Mouse (Mus musculus): ENCODE measurements around the gene Heatr1. TPM values are rescaled to one million over a fixed set of nuclear protein-coding genes. Genes with fewer than 3 reads are reported as not detected.

Gene Heatr1
- total and polyA plus RNA-seq, 3 experiments = 69.6 to 149 (median 92.3) TPM

- Histone ChIP-seq H3K4me1 (ENCODE audit: control insufficient read depth in 1 of 2, insufficient read depth in 2 of 2) (peaks cover 4 to 30% of the 10 kb centered on the region in 2 experiments), H3K27me3 (replicated peaks) (no peaks in the 10 kb centered on the region), H3K36me3 (replicated peaks in 1 of 2; ENCODE audit: control insufficient read depth in 1 of 2, insufficient read depth in 1 of 2, low read length in 1 of 2) (peaks cover 55 to 84% of the 10 kb centered on the region in 2 experiments), H3K79me2 (replicated peaks; ENCODE audit: control insufficient read depth, extremely low read depth, insufficient read depth, poor library complexity, severe bottlenecking) (no peaks in the 10 kb centered on the region), H3K9me3 (replicated peaks; ENCODE audit: low read length) (no peaks in the 10 kb centered on the region), H3K27ac (ENCODE audit: insufficient read depth, low read depth) (peak overlapping the region; percentile 55; the same call in 1 of the 2 replicates), H3K9ac (ENCODE audit: insufficient read depth, low read depth) (no peak overlapping the region), H3K4me3 (replicated peaks in 1 of 3; ENCODE audit: low read depth in 2 of 3, low read length in 2 of 3, poor library complexity in 1 of 3) (no peak overlapping the region), H3K4me2 (ENCODE audit: insufficient read depth, low read depth, poor library complexity, severe bottlenecking) (no peak overlapping the region)
- in situ Hi-C loops (cut with MboI; ENCODE audit: low pct_ligation_motif_present, low pct_unique_long_range_greater_than_20kb, low sequenced_read_pairs) = no loop called here
- peak; percentile 63 for DNase-seq (ENCODE audit: extremely low read depth)
- TF ChIP-seq BHLHE40 (IDR thresholded peaks at IDR 0.05; ENCODE audit: low read depth, low read length) = peak; percentile 71
- TF ChIP-seq UBTF (IDR thresholded peaks at IDR 0.05; ENCODE audit: low read depth, low read length) = no peak
- dilution Hi-C loops (cut with MboI; ENCODE audit: extremely low pct_ligation_motif_present, extremely low pct_unique_long_range_greater_than_20kb, low sequenced_read_pairs) = no loop called here
These were observed 17.2 kb downstream of the Heatr1 start for GRCm38 (mm10) chr13:12412016-12412415.

- H3K4me3 ChIP-seq (replicated peaks in 1 of 3; ENCODE audit: low read depth in 2 of 3, low read length in 2 of 3, poor library complexity in 1 of 3) = no peak overlapping the region
- no peaks in the 10 kb centered on the region for H3K9me3 ChIP-seq (replicated peaks; ENCODE audit: low read length)
- DNase-seq (ENCODE audit: extremely low read depth) = no peak
- peaks cover 0 to 4% of the 10 kb centered on the region in 2 experiments; a peak in 1 of 4 replicates for H3K4me1 ChIP-seq (ENCODE audit: control insufficient read depth in 1 of 2, insufficient read depth in 2 of 2)
- in situ Hi-C loops (cut with MboI; ENCODE audit: low pct_ligation_motif_present, low pct_unique_long_range_greater_than_20kb, low sequenced_read_pairs) (no loop called here), dilution Hi-C loops (cut with MboI; ENCODE audit: extremely low pct_ligation_motif_present, extremely low pct_unique_long_range_greater_than_20kb, low sequenced_read_pairs) (no loop called here)
- H3K9ac ChIP-seq (ENCODE audit: insufficient read depth, low read depth) = no peak overlapping the region
- H3K27ac ChIP-seq (ENCODE audit: insufficient read depth, low read depth) = no peak overlapping the region
- H3K79me2 ChIP-seq (replicated peaks; ENCODE audit: control insufficient read depth, extremely low read depth, insufficient read depth, poor library complexity, severe bottlenecking) = no peaks in the 10 kb centered on the region
- TF ChIP-seq HCFC1 (IDR thresholded peaks at IDR 0.05; ENCODE audit: low read depth, low read length) = no peak
- TF ChIP-seq ZMIZ1 (IDR thresholded peaks at IDR 0.05; ENCODE audit: low read depth, low read length) = no peak
- no peak overlapping the region for H3K4me2 ChIP-seq (ENCODE audit: insufficient read depth, low read depth, poor library complexity, severe bottlenecking)
- H3K27me3 ChIP-seq (replicated peaks) = no peaks in the 10 kb centered on the region
- H3K36me3 ChIP-seq (replicated peaks in 1 of 2; ENCODE audit: control insufficient read depth in 1 of 2, insufficient read depth in 1 of 2, low read length in 1 of 2) = peaks cover 71 to 94% of the 10 kb centered on the region in 2 experiments
These were observed 25.8 kb downstream of the Heatr1 start for GRCm38 (mm10) chr13:12420596-12420995.

- TF ChIP-seq RAD21 (IDR thresholded peaks at IDR 0.05; ENCODE audit: low read depth, low read length) (no peak), CHD2 (IDR thresholded peaks at IDR 0.05; ENCODE audit: low read length) (no peak), CHD1 (IDR thresholded peaks at IDR 0.05; ENCODE audit: low read depth, low read length) (no peak), EP300 (IDR thresholded peaks at IDR 0.05; ENCODE audit: low read length) (no peak), E2F4 (IDR thresholded peaks at IDR 0.05; ENCODE audit: insufficient replicate concordance, low read depth, low read length) (no peak), RCOR1 (conservative IDR thresholded peaks at IDR 0.05; ENCODE audit: low read depth, low read length) (no peak), ZNF384 (IDR thresholded peaks at IDR 0.05; ENCODE audit: low read depth, low read length) (no peak)
These were observed 33.7 kb downstream of the Heatr1 start for GRCm38 (mm10) chr13:12428556-12428955.

More at GRCm38 (mm10) chr13:12428556-12428955, 33.7 kb downstream of the Heatr1 start:
- no peak for DNase-seq (ENCODE audit: extremely low read depth)
- no peak overlapping the region for H3K27ac ChIP-seq (ENCODE audit: insufficient read depth, low read depth)
- H3K4me3 ChIP-seq (replicated peaks in 1 of 3; ENCODE audit: low read depth in 2 of 3, low read length in 2 of 3, poor library complexity in 1 of 3) = no peak overlapping the region
- no peak overlapping the region for H3K9ac ChIP-seq (ENCODE audit: insufficient read depth, low read depth)
- no peaks in the 10 kb centered on the region for H3K27me3 ChIP-seq (replicated peaks)
- H3K36me3 ChIP-seq (replicated peaks in 1 of 2; ENCODE audit: control insufficient read depth in 1 of 2, insufficient read depth in 1 of 2, low read length in 1 of 2) = peaks cover 77 to 97% of the 10 kb centered on the region in 2 experiments
- in situ Hi-C loops (cut with MboI; ENCODE audit: low pct_ligation_motif_present, low pct_unique_long_range_greater_than_20kb, low sequenced_read_pairs) (no loop called here), dilution Hi-C loops (cut with MboI; ENCODE audit: extremely low pct_ligation_motif_present, extremely low pct_unique_long_range_greater_than_20kb, low sequenced_read_pairs) (no loop called here)
- no peaks in the 10 kb centered on the region for H3K9me3 ChIP-seq (replicated peaks; ENCODE audit: low read length)
- no peak overlapping the region for H3K4me2 ChIP-seq (ENCODE audit: insufficient read depth, low read depth, poor library complexity, severe bottlenecking)
- no peaks in the 10 kb centered on the region for H3K79me2 ChIP-seq (replicated peaks; ENCODE audit: control insufficient read depth, extremely low read depth, insufficient read depth, poor library complexity, severe bottlenecking)
- no peaks in the 10 kb centered on the region for H3K4me1 ChIP-seq (ENCODE audit: control insufficient read depth in 1 of 2, insufficient read depth in 2 of 2)

All from CH12.LX (cell line).